Mouse (Mus musculus): ENCODE measurements around the gene Eapp. TPM values are rescaled to one million over a fixed set of nuclear protein-coding genes. Genes with fewer than 3 reads are reported as not detected.
A peak's percentile ranks its signal among the peaks of the same experiment; 100 is the strongest.
"Not testable (repeated sequence)": the region's sequence is repeated elsewhere in the genome, so short reads cannot be mapped to it uniquely, and the experiment has no call there.

Gene Eapp
- 63.9 and 66.0 TPM in 2 replicates for polyA plus RNA-seq (2015; fragmentation: Nextera tagmentation; extraction: Ambion mirVana)

GRCm38 (mm10) chr12:54695511-54696241 is at the start of gene Eapp:
Eapp (minus strand) TSS chr12:54695897.
- Histone ChIP-seq H3K36me3 (ENCODE audit: control insufficient read depth, insufficient read depth, low read length) (no peaks in the 10 kb centered on the region), H3K9me3 (ENCODE audit: control insufficient read depth, low read length) (no peaks in the 10 kb centered on the region), H3K4me1 (replicated peaks; ENCODE audit: control insufficient read depth, insufficient read depth) (no peaks in the 10 kb centered on the region), H3K4me3 (ENCODE audit: low read depth, low read length) (peak within 1 kb of the TSS; percentile 84), H3K27ac (replicated peaks) (peak within 1 kb of the TSS; percentile 99), H3K4me2 (replicated peaks; ENCODE audit: low read depth) (peak within 1 kb of the TSS; percentile 62), H3K9ac (ENCODE audit: low read length) (peak within 1 kb of the TSS; percentile 91), H3K27me3 (ENCODE audit: control insufficient read depth, insufficient read depth, low read length) (no peaks in the 10 kb centered on the region)
- ATAC-seq (ENCODE audit: low FRiP score, low TSS enrichment) (peak; percentile 93), DNase-seq (ENCODE audit: low spot score) (peak; percentile 95)
- WGBS, result under 1% methylated on average over 56 of the region's 57 CpGs
- TF ChIP-seq CTCF (IDR thresholded peaks at IDR 0.05; ENCODE audit: low read depth) (peak; percentile 62), EP300 (optimal IDR thresholded peaks at IDR 0.05) (no peak)

- H3K4me2 ChIP-seq (replicated peaks; ENCODE audit: low read depth); DNase-seq (ENCODE audit: low spot score); H3K9ac ChIP-seq (ENCODE audit: low read length); H3K27ac ChIP-seq (replicated peaks); H3K4me1 ChIP-seq (replicated peaks; ENCODE audit: control insufficient read depth, insufficient read depth); H3K36me3 ChIP-seq (ENCODE audit: control insufficient read depth, insufficient read depth, low read length); H3K9me3 ChIP-seq (ENCODE audit: control insufficient read depth, low read length); H3K4me3 ChIP-seq (ENCODE audit: low read depth, low read length); H3K27me3 ChIP-seq (ENCODE audit: control insufficient read depth, insufficient read depth, low read length): not testable (repeated sequence)
- WGBS, result 0% methylated on average over 4 of the region's 33 CpGs
- ATAC-seq (ENCODE audit: low FRiP score, low TSS enrichment), result peak; percentile 46
Observed at GRCm38 (mm10) chr12:54738661-54739243, 43.1 kb upstream of the Eapp start.

DNA sequence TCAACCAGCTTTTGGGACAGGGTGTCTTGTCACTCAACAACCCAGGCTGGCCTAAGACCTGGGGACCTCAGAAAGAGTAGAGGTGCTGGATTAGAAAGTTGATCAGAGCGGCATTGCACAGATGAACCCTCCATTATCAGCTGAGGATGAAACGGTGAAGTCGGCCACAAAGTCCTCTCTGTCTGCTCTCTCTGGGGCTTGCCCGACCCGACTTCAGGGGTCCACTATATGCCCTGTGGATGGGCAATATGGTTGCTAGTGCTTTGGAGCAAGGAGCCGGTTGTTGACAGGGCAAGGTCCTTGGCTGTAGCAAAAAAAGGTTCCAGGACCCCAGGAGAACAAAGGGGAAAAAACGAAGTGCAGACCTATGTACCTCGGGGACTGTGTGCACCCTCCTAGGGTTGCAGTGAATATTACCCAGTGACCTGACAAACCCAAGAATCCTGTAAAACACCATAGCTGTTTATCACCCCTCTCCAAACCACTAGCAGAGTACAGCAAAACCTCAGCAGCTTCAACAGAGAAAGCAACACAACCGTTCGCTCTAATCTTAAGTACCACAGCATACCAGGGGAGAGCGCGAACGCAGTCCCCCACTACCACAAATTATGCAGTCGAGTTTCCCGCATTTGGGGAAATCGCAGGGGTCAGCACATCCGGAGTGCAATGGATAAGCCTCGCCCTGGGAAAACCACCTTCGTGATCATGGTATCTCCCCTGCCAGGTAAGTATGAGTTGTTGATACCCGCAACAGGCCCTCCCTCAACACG is 42.4 kb upstream of the Eapp start:
- H3K4me1 ChIP-seq (replicated peaks; ENCODE audit: control insufficient read depth, insufficient read depth); H3K27ac ChIP-seq (replicated peaks); H3K4me2 ChIP-seq (replicated peaks; ENCODE audit: low read depth); H3K36me3 ChIP-seq (ENCODE audit: control insufficient read depth, insufficient read depth, low read length); H3K4me3 ChIP-seq (ENCODE audit: low read depth, low read length); H3K9ac ChIP-seq (ENCODE audit: low read length); DNase-seq (ENCODE audit: low spot score); H3K27me3 ChIP-seq (ENCODE audit: control insufficient read depth, insufficient read depth, low read length); H3K9me3 ChIP-seq (ENCODE audit: control insufficient read depth, low read length): not testable (repeated sequence)
- no CpG with 5 or more reads among the region's 21 CpGs for WGBS
- ATAC-seq (ENCODE audit: low FRiP score, low TSS enrichment), result peak; percentile 85

- WGBS, result 0% methylated on average over 4 of the region's 49 CpGs
- not testable (repeated sequence) for H3K27ac ChIP-seq (replicated peaks); DNase-seq (ENCODE audit: low spot score); H3K4me1 ChIP-seq (replicated peaks; ENCODE audit: control insufficient read depth, insufficient read depth); H3K4me3 ChIP-seq (ENCODE audit: low read depth, low read length); H3K4me2 ChIP-seq (replicated peaks; ENCODE audit: low read depth); H3K36me3 ChIP-seq (ENCODE audit: control insufficient read depth, insufficient read depth, low read length); H3K9ac ChIP-seq (ENCODE audit: low read length); H3K9me3 ChIP-seq (ENCODE audit: control insufficient read depth, low read length); H3K27me3 ChIP-seq (ENCODE audit: control insufficient read depth, insufficient read depth, low read length)
- peak; percentile 67 for ATAC-seq (ENCODE audit: low FRiP score, low TSS enrichment)
Observed at GRCm38 (mm10) chr12:54734307-54735131, 38.8 kb upstream of the Eapp start.

GRCm38 (mm10) chr12:54729140-54730059 is 33.7 kb upstream of the Eapp start:
- not testable (repeated sequence) for H3K4me2 ChIP-seq (replicated peaks; ENCODE audit: low read depth); H3K4me3 ChIP-seq (ENCODE audit: low read depth, low read length); H3K4me1 ChIP-seq (replicated peaks; ENCODE audit: control insufficient read depth, insufficient read depth); DNase-seq (ENCODE audit: low spot score); H3K36me3 ChIP-seq (ENCODE audit: control insufficient read depth, insufficient read depth, low read length); H3K9ac ChIP-seq (ENCODE audit: low read length); H3K27me3 ChIP-seq (ENCODE audit: control insufficient read depth, insufficient read depth, low read length); H3K27ac ChIP-seq (replicated peaks); H3K9me3 ChIP-seq (ENCODE audit: control insufficient read depth, low read length)
- ATAC-seq (ENCODE audit: low FRiP score, low TSS enrichment), result peak; percentile 91
- no CpG with 5 or more reads among the region's 56 CpGs for WGBS

DNA sequence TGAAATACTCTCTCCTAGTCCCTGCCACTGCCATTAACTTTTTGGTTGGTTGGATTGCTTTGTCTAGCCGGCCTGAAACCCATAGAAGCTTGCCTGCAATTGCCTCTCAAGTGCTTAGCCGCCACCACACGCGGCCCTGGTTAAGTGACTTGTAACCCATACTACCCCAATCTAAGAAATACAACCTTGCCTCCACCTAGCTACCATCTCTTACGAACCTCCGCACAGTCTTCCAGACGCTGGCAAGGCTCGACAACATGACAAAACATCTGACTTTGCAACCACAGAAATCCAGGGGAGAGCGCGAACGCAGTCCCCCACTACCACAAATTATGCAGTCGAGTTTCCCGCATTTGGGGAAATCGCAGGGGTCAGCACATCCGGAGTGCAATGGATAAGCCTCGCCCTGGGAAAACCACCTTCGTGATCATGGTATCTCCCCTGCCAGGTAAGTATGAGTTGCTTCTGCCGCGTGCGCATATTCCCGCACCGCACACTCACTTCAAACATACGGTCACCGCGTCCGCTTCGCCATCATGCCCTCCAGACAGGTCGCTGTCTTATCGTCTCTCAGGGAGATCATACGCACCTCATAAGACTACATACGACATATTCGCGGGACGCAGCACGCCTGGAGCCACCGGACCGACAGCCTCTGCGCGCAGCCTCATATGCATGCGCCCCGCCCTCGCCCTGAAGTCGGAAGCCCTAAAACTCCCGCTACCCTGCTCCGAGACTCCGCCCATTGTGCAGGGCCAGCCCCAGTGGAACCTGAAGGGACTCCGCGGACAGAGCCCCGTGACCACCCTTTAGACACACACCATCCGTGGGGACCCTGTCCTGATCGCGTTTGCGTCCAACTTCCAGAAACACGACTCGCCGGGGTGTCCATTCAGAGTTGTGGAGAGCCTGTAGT is 23.4 kb upstream of the Eapp start:
- not testable (repeated sequence) for H3K4me3 ChIP-seq (ENCODE audit: low read depth, low read length); DNase-seq (ENCODE audit: low spot score); H3K27ac ChIP-seq (replicated peaks); H3K36me3 ChIP-seq (ENCODE audit: control insufficient read depth, insufficient read depth, low read length); H3K4me2 ChIP-seq (replicated peaks; ENCODE audit: low read depth); H3K9ac ChIP-seq (ENCODE audit: low read length); H3K4me1 ChIP-seq (replicated peaks; ENCODE audit: control insufficient read depth, insufficient read depth); H3K9me3 ChIP-seq (ENCODE audit: control insufficient read depth, low read length); H3K27me3 ChIP-seq (ENCODE audit: control insufficient read depth, insufficient read depth, low read length)
- ATAC-seq (ENCODE audit: low FRiP score, low TSS enrichment), result peak; percentile 93
- no CpG with 5 or more reads among the region's 56 CpGs for whole genome bisulfite sequencing

- WGBS, result 71% methylated on average over 5 of the region's 11 CpGs
- not testable (repeated sequence) for H3K27ac ChIP-seq (replicated peaks); ATAC-seq (ENCODE audit: low FRiP score, low TSS enrichment)
Observed at GRCm38 (mm10) chr12:54717516-54717915, 21.8 kb upstream of the Eapp start.

More at GRCm38 (mm10) chr12:54717516-54717915, 21.8 kb upstream of the Eapp start:
- not testable (repeated sequence) for H3K4me1 ChIP-seq (replicated peaks; ENCODE audit: control insufficient read depth, insufficient read depth); H3K9ac ChIP-seq (ENCODE audit: low read length); DNase-seq (ENCODE audit: low spot score); H3K4me2 ChIP-seq (replicated peaks; ENCODE audit: low read depth); H3K9me3 ChIP-seq (ENCODE audit: control insufficient read depth, low read length); H3K4me3 ChIP-seq (ENCODE audit: low read depth, low read length); H3K36me3 ChIP-seq (ENCODE audit: control insufficient read depth, insufficient read depth, low read length); H3K27me3 ChIP-seq (ENCODE audit: control insufficient read depth, insufficient read depth, low read length)

All from stomach, postnatal 0 days (tissue).